Mouse (Mus musculus): ENCODE results near the gene Palm2.

Palm2 gene

DNA sequence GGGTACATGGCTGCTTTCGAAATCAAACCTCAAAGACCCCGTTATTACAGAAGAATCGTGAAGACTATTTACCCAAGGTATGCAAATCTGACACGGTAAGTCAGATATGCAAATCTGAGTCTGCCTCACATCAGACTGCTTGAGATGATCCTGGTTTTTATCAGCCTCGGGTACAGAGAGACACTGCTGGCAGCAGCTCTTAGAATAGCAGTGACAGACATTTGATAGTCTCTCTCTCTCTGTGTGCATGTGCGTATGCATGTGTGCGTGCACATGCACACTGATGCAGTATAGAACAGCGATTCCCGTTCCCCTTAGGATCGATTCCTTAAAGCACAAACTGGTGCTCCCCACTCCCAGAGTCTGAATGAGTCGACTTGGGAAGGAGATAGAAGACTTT lies 142.0 kb downstream of the Palm2 start:
- Histone ChIP-seq H3K9me3 (ENCODE audit: low read length) (peaks cover 5% of the 10 kb centered on the region), H3K27me3 (ENCODE audit: insufficient read depth, low read length) (peaks cover 1% of the 10 kb centered on the region; the same call in 1 of the 2 replicates), H3K4me3 (replicated peaks; ENCODE audit: low read length) (no peak overlapping the region), H3K4me1 (replicated peaks; ENCODE audit: low read depth, low read length) (no peaks in the 10 kb centered on the region), H3K36me3 (ENCODE audit: insufficient read depth, low read length) (no peaks in the 10 kb centered on the region)
- no peak for TF ChIP-seq NANOG (IDR thresholded peaks at IDR 0.05; ENCODE audit: borderline replicate concordance, low read length)

DNA sequence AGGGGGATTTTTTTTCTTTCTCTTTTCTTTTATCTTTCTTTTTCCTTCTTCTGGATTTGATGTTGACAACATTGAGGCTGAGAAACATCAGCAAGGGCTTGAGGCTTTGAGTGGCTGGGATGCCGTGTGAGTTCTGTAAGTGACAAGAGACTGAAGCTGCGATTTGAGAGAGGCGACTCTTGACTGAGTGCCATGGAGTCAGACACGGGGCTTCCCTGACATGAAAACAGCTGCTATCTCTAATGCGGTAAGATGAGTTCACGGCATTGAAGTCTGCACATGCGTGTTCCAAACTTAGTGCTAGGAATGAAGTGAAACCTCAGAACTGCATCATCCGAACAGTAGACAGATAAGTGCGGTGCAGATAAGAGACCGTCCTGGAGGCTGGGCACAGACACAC lies 145.6 kb downstream of the Palm2 start:
- H3K36me3 ChIP-seq (ENCODE audit: insufficient read depth, low read length): no peaks in the 10 kb centered on the region
- H3K4me3 ChIP-seq (replicated peaks; ENCODE audit: low read length): no peak overlapping the region
- no peaks in the 10 kb centered on the region for H3K27me3 ChIP-seq (ENCODE audit: insufficient read depth, low read length)
- no peaks in the 10 kb centered on the region for H3K4me1 ChIP-seq (replicated peaks; ENCODE audit: low read depth, low read length)
- H3K9me3 ChIP-seq (ENCODE audit: low read length): peaks cover 5% of the 10 kb centered on the region
- no peak for TF ChIP-seq POU5F1 (IDR thresholded peaks at IDR 0.05; ENCODE audit: borderline replicate concordance, low read length)
- TF ChIP-seq NANOG (IDR thresholded peaks at IDR 0.05; ENCODE audit: borderline replicate concordance, low read length): no peak
- no peak for TF ChIP-seq CTCF (conservative IDR thresholded peaks at IDR 0.05; ENCODE audit: low read length)

- Histone ChIP-seq H3K4me1 (replicated peaks; ENCODE audit: low read depth, low read length) (no peaks in the 10 kb centered on the region), H3K4me3 (replicated peaks; ENCODE audit: low read length) (no peak overlapping the region), H3K27me3 (ENCODE audit: insufficient read depth, low read length) (0 out of 2 replicates have a peak, but pooled peaks cover 2% of the 10 kb centered on the region), H3K9me3 (ENCODE audit: low read length) (peaks cover 13% of the 10 kb centered on the region), H3K36me3 (ENCODE audit: insufficient read depth, low read length) (no peaks in the 10 kb centered on the region)
- no peak for TF ChIP-seq POU5F1 (IDR thresholded peaks at IDR 0.05; ENCODE audit: borderline replicate concordance, low read length)
- TF ChIP-seq CTCF (conservative IDR thresholded peaks at IDR 0.05; ENCODE audit: low read length): no peak
- TF ChIP-seq NANOG (IDR thresholded peaks at IDR 0.05; ENCODE audit: borderline replicate concordance, low read length): no peak
These were observed 151.3 kb downstream of the Palm2 start for GRCm38 (mm10) chr4:57585281-57585800.

- Histone ChIP-seq H3K36me3 (ENCODE audit: insufficient read depth, low read length) (no peaks in the 10 kb centered on the region), H3K27me3 (ENCODE audit: insufficient read depth, low read length) (0 out of 2 replicates have a peak, but pooled peaks cover 2% of the 10 kb centered on the region), H3K4me3 (replicated peaks; ENCODE audit: low read length) (no peak overlapping the region), H3K4me1 (replicated peaks; ENCODE audit: low read depth, low read length) (no peaks in the 10 kb centered on the region), H3K9me3 (ENCODE audit: low read length) (peaks cover 10% of the 10 kb centered on the region)
- no peak for TF ChIP-seq CTCF (conservative IDR thresholded peaks at IDR 0.05; ENCODE audit: low read length)
- no peak for TF ChIP-seq POU5F1 (IDR thresholded peaks at IDR 0.05; ENCODE audit: borderline replicate concordance, low read length)
- TF ChIP-seq NANOG (IDR thresholded peaks at IDR 0.05; ENCODE audit: borderline replicate concordance, low read length): no peak
These were observed 153.0 kb downstream of the Palm2 start for GRCm38 (mm10) chr4:57586933-57587658.

- H3K4me3 ChIP-seq (replicated peaks; ENCODE audit: low read length): no peak overlapping the region
- TF ChIP-seq POU5F1 (IDR thresholded peaks at IDR 0.05; ENCODE audit: borderline replicate concordance, low read length): no peak
- TF ChIP-seq CTCF (conservative IDR thresholded peaks at IDR 0.05; ENCODE audit: low read length): no peak
- TF ChIP-seq NANOG (IDR thresholded peaks at IDR 0.05; ENCODE audit: borderline replicate concordance, low read length): no peak
- no peaks in the 10 kb centered on the region for H3K4me1 ChIP-seq (replicated peaks; ENCODE audit: low read depth, low read length)
- H3K27me3 ChIP-seq (ENCODE audit: insufficient read depth, low read length): 0 out of 2 replicates have a peak, but pooled peaks cover 2% of the 10 kb centered on the region
- peaks cover 10% of the 10 kb centered on the region for H3K9me3 ChIP-seq (ENCODE audit: low read length)
- no peaks in the 10 kb centered on the region for H3K36me3 ChIP-seq (ENCODE audit: insufficient read depth, low read length)
These were observed 154.3 kb downstream of the Palm2 start for GRCm38 (mm10) chr4:57588356-57588755.

DNA sequence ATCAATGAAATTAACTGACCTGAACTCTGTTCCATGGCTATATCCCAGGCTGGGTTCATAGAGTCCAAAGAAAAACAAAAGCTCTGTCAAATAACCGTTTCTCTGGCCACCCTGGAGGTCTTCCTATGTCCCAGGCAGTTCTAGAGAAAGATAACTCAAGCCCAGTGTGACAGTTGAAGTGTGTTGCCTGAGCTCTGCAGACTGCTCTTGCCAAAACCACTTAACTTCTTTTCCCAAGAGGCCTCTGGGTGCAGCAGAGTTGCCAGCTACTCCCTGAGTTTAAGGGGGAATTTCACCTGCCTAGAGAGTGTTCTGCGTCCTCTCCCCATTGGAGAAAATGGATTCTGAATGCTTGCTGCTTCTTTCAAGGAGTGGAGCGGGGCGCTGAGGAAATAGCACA lies 158.7 kb downstream of the Palm2 start:
- Histone ChIP-seq H3K36me3 (ENCODE audit: insufficient read depth, low read length) (no peaks in the 10 kb centered on the region), H3K4me3 (replicated peaks; ENCODE audit: low read length) (no peak overlapping the region), H3K9me3 (ENCODE audit: low read length) (peaks cover 10% of the 10 kb centered on the region), H3K27me3 (ENCODE audit: insufficient read depth, low read length) (no peaks in the 10 kb centered on the region), H3K4me1 (replicated peaks; ENCODE audit: low read depth, low read length) (no peaks in the 10 kb centered on the region)
- TF ChIP-seq NANOG (IDR thresholded peaks at IDR 0.05; ENCODE audit: borderline replicate concordance, low read length): no peak

- no peak for TF ChIP-seq NANOG (IDR thresholded peaks at IDR 0.05; ENCODE audit: borderline replicate concordance, low read length)
- TF ChIP-seq POU5F1 (IDR thresholded peaks at IDR 0.05; ENCODE audit: borderline replicate concordance, low read length): no peak
- TF ChIP-seq CTCF (conservative IDR thresholded peaks at IDR 0.05; ENCODE audit: low read length): no peak
- H3K4me1 ChIP-seq (replicated peaks; ENCODE audit: low read depth, low read length): no peaks in the 10 kb centered on the region
- H3K9me3 ChIP-seq (ENCODE audit: low read length): no peaks in the 10 kb centered on the region
- no peak overlapping the region for H3K4me3 ChIP-seq (replicated peaks; ENCODE audit: low read length)
- H3K27me3 ChIP-seq (ENCODE audit: insufficient read depth, low read length): peaks cover 5% of the 10 kb centered on the region; the same call in 1 of the 2 replicates
- H3K36me3 ChIP-seq (ENCODE audit: insufficient read depth, low read length): no peaks in the 10 kb centered on the region
These were observed 165.9 kb downstream of the Palm2 start for GRCm38 (mm10) chr4:57599946-57600345.

GRCm38 (mm10) chr4:57600685-57601457 lies 166.8 kb downstream of the Palm2 start:
- Histone ChIP-seq H3K36me3 (ENCODE audit: insufficient read depth, low read length) (no peaks in the 10 kb centered on the region), H3K4me3 (replicated peaks; ENCODE audit: low read length) (no peak overlapping the region), H3K27me3 (ENCODE audit: insufficient read depth, low read length) (peaks cover 5% of the 10 kb centered on the region; the same call in 1 of the 2 replicates), H3K4me1 (replicated peaks; ENCODE audit: low read depth, low read length) (no peaks in the 10 kb centered on the region), H3K9me3 (ENCODE audit: low read length) (no peaks in the 10 kb centered on the region)
- no peak for TF ChIP-seq NANOG (IDR thresholded peaks at IDR 0.05; ENCODE audit: borderline replicate concordance, low read length)
- TF ChIP-seq POU5F1 (IDR thresholded peaks at IDR 0.05; ENCODE audit: borderline replicate concordance, low read length): no peak
- TF ChIP-seq CTCF (conservative IDR thresholded peaks at IDR 0.05; ENCODE audit: low read length): no peak

All from E14TG2a.4 (cell line).